Mouse (Mus musculus) 3T3-L1 (cell line): ENCODE measurements around the gene Fat1.
A peak's percentile ranks its signal among the peaks of the same experiment; 100 is the strongest.

Source experiments
- DNase-seq: peaks from one replicate; pipeline ENCODE4 v3.0.0-alpha.2; 2015; ENCODE audit warnings: low read depth, low spot score

Fat1 gene

DNA sequence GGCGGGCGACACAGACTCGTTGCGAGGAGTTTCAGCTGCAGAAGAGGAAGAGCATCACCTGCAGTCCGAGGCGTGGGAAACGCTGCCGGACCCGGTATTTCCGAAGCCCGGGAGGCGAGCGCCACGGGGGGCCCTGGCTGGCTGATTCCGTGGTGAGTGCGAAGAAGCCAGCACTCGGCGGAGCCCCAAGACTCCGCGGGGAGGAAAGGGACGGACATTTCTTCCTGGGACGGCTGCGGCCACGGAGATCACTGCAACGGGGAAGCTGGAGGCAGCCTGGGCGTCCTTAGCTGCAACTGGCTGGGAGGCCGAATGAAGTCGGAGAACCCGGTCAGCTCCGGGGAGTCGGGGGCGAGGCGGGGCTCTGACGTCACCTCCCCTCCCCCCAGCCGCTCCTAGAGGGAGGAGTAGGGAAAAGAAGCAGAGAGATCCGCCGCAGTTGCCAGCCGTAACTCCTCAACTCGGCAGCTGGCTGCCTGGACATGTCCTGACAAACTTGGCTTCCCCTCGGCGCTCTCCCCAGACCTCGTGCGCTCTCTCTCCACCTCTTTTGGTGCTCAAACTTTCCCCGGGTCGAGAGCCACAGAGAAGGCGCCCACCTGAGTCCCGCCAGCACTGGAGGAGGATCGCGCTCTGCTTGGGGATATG, at the start of gene Fat1:
TSS of gene Fat1 (plus strand) at position 598 of the 648 bp plus-strand sequence.
- DNase-seq, result peak; percentile 86

- no peak for DNase-seq
Observed at GRCm38 (mm10) chr8:44894626-44895025, 40.6 kb upstream of the Fat1 start.

DNA sequence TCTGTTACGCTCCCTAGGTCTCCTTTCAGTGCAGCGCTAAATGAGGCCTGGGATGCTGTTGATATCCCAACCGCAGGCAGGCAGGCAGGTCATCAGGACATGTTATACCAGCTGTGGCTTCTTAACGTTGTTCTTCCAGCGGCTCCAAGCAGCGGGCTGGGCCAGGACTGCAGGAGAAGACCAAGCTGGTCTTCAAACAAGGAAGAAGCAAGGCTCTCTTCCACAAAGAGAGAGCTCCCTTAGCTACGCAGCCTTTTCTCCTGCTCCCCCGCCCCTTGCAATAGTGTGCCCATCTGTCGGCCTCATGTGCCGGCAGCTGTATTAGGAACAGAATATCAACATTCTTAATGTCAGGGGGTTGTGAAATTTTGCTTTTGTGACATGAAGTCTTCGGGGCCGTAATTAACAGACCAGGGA, 35.7 kb upstream of the Fat1 start:
- DNase-seq, result no peak

GRCm38 (mm10) chr8:44911126-44911903, 23.9 kb upstream of the Fat1 start:
- DNase-seq, result no peak

- no peak for DNase-seq
Observed at GRCm38 (mm10) chr8:44919487-44920082, 15.7 kb upstream of the Fat1 start.

GRCm38 (mm10) chr8:44920379-44921032, 14.7 kb upstream of the Fat1 start:
- DNase-seq, result no peak

DNA sequence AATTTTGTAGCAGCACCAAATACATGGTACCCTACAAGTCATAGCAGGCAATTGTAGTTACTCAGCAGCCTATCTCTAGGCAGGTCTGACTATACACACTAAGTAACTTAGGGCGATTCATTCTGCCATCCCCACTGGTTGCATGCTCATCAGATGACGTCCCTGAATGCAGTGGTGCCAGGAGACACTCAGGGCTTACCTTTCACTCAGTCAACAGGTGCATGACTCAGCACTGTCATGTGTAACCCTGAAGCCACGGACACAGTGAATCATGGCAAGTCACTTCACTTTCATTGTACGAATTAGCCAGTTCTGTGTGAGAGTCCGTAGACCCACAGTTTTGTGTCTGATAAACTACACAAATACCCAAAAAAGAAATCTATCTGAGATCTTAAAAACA, 10.3 kb upstream of the Fat1 start:
- DNase-seq, result no peak

GRCm38 (mm10) chr8:44930058-44930457, 5.2 kb upstream of the Fat1 start:
- DNase-seq, result no peak

- DNase-seq, result no peak
Observed at GRCm38 (mm10) chr8:44932546-44933342, 2.5 kb upstream of the Fat1 start.

GRCm38 (mm10) chr8:44933478-44933877, 1.8 kb upstream of the Fat1 start:
- DNase-seq, result no peak

DNA sequence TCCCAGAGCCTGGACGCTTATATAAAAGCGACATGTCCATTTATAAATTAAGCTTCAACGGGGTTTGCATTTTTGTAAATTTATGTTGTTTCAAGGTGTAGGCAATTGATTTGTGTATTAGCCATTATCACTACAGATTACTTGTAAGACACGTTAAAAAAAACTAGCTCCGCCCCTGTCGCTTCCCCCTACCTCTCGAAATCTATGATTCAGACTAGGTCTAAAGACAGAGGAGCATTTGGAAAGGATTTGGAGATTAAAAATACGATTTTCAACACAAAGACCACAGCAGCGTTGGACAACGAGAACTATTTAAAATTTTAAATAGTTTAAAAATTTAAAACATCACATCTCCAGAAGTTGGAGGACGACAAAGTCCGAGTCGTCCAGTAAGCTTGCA, 831 bp upstream of the Fat1 start:
- peak; percentile 33 for DNase-seq

DNA sequence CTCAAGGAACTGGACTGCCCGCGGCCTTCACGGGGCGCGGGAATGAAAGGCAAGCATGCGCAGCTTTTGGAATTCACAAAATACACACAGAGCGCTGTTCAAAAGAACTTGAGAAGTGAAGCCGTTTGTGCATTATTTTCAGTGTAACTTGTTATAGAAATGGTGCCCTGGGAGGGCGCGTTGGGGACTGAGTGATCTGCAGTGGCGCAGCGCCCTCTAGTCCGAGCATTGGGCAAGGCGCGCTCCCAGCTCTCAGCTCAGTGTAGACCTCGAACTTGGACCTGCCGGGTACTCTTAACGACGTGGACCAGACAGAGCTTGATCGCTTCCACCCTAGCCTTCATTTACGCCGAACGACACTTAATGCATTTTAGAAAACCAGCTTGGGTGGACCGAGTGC, 494 bp downstream of the Fat1 start:
- peak; percentile 93 for DNase-seq

- no peak for DNase-seq
Observed at GRCm38 (mm10) chr8:44936481-44936961, 1.3 kb downstream of the Fat1 start.

DNA sequence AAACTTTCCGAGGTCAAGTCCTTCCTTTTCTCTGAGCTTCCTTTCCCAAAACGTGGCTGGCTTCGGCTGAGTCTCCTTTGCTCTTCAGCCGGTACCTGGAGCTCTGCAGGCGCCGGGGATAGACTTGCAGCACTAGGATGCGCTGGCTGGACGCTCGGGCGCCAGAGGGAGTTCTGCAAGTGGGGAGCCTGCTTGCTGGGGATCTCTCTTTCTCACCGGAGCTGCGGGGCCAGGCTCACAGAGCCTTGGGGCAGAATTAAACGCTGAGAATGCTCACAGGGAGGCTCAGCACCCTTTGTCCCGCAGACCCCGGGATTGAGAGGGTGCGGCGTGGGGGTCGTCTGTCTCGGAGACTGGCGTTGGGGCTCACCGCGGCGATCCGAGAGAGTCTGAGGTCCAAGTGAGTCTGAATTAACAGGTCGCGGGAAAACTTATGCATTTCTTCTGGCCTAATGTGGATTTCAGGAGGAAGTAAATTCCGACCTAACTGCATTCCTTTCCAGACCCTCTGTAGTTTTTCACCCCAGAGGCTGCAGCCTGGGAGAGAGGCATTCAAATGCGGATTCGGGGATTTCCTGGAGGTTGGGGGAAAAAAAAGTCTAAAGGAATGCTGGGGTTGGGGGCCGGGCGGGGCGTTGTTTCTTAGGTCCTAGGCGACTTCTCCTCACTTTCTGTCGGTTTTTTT, 2.0 kb downstream of the Fat1 start:
- peak; percentile 78 for DNase-seq

- peak; percentile 82 for DNase-seq
Observed at GRCm38 (mm10) chr8:44937905-44938642, 2.8 kb downstream of the Fat1 start.

DNA sequence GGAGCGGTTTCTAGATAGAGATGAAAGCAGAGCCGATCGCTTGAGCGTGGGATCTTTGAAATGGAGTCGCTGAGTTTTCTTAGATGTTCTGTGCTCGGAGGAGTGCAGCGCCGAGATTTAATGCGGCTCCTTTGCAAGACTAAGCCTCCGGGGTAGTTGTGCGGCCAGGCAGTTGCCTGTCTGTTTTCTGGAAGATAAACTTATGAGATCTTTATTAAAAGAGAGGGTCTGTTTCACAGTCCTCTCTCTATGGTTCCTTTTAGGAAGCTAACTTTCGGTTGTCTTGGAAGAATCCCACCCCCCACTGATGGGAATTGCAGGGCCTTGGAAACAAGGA, 3.4 kb downstream of the Fat1 start:
- no peak for DNase-seq

GRCm38 (mm10) chr8:44945577-44945976, 10.3 kb downstream of the Fat1 start:
- no peak for DNase-seq

DNA sequence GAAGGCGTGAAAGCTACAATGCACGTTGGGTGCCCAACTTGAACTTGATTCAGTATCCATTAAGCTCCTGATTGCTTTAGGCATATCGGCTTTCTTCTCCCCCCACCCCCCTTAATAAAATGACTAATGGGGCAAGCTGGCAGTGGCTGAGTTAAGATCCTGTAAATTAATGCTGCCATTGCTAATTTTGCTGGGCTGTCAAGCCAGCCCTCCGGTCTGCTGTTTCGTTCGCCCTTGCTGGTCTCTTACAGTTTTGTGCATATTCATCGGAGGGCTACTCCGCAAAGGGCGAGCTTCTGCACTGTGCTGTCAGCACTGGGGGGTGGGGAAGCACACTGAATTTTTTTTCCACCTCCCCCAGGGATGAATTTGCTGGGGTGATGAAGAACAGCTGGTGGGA, 13.3 kb downstream of the Fat1 start:
- DNase-seq, result no peak

DNA sequence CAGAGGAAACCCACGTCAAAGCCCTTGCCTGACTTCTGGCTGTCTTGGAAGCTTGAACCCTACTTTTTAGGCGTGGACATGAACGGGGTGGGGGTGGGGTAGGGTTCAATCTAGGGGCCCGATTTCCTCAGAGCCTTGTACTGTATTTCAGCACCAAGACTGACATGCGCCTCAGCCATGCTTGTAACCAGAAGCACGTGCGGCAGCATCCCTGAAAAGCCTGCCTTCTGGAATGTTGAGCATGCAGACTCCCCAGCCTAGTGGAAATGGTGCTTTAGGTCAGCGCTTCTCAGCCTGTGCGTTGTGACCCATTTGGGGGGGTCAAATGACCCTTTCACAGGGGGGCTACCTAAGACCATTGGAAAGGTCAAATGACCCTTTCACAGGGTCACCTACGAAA, 25.2 kb downstream of the Fat1 start:
- DNase-seq, result no peak

DNA sequence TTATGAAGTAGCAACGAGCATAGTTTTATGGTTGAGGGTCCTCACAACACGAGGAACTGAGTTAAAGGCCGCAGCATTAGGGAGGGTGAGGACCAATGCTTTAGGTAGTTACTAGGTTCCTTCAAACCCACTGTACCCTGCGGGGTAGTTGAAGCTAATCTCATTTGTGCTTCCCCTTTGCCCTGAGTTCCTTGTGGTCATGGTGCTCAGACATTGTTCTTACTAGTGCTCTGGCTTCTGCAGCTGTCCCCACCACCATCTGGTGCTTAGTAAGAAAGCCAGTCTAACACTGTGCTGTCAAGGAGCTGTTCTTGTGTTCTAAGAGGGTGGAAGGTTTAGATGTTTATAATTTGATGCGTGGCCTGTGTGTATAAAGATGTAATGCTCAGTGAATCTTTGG, 25.7 kb downstream of the Fat1 start:
- no peak for DNase-seq
